Mouse (Mus musculus) midbrain, embryonic 11.5 days (tissue): ENCODE results near the gene Cdh20. TPM values are rescaled to one million over a fixed set of nuclear protein-coding genes. Genes with fewer than 3 reads are reported as not detected.

Experiments used
- ATAC-seq: fragments of 200-750 bp; cut with Nextera tagmentation; 2 replicates; pipeline ENCODE4 v1.8.0; 2017; ENCODE audit warnings: moderate TSS enrichment, moderate library complexity; ENCODE audit not compliant: low FRiP score
- DNase-seq: peaks from one replicate; pipeline ENCODE4 v3.0.0; 2015; ENCODE audit warnings: low spot score; ENCODE audit errors: missing footprints
- H3K27ac ChIP-seq: fragments of 300-500 bp; sonication (generic); 2 replicates; pipeline ENCODE4 v1.5.1; 2014; ENCODE audit warnings: low read depth, low read length
- H3K27me3 ChIP-seq: fragments of 300-500 bp; sonication (generic); 2 replicates; pipeline ENCODE4 v1.6.1; 2014; ENCODE audit warnings: mild to moderate bottlenecking, low read length, moderate library complexity, mixed read lengths; ENCODE audit not compliant: control insufficient read depth, insufficient read depth
- H3K36me3 ChIP-seq: fragments of 300-500 bp; sonication (generic); 2 replicates; pipeline ENCODE4 v1.6.1; 2014; ENCODE audit warnings: mild to moderate bottlenecking, low read length, moderate library complexity, mixed read lengths; ENCODE audit not compliant: control insufficient read depth, insufficient read depth
- H3K4me1 ChIP-seq: fragments of 300-500 bp; sonication (generic); 2 replicates; pipeline ENCODE4 v1.6.1; 2014; ENCODE audit warnings: low read length; ENCODE audit not compliant: control insufficient read depth, insufficient read depth
- H3K4me2 ChIP-seq: fragments of 300-500 bp; sonication (generic); 2 replicates; pipeline ENCODE4 v1.6.1; 2014; ENCODE audit warnings: mild to moderate bottlenecking, moderate library complexity
- H3K4me3 ChIP-seq: fragments of 300-500 bp; sonication (generic); 2 replicates; pipeline ENCODE4 v1.5.1; 2014; ENCODE audit warnings: low read depth, low read length
- H3K9ac ChIP-seq: fragments of 300-500 bp; sonication (generic); 2 replicates; pipeline ENCODE4 v1.6.1; 2014; ENCODE audit warnings: low read length
- H3K9me3 ChIP-seq: fragments of 300-500 bp; sonication (generic); 2 replicates; pipeline ENCODE4 v1.6.1; 2016; ENCODE audit warnings: low read length; ENCODE audit not compliant: control insufficient read depth
- WGBS: fragments of 180-500 bp; shearing (Covaris S2); extraction: QIAGEN DNeasy Blood & Tissue Kit; methylation state at CpG from one replicate; pipeline ENCODE4 v1.1.7; 2014; 5-methylcytosine and 5-hydroxymethylcytosine counted together
- polyA plus RNA-seq: library from polyadenylated mRNA; unstranded; fragments of >200 nt; fragmentation: Nextera tagmentation; extraction: Ambion mirVana; gene quantifications from 2 replicates; pipeline ENCODE4 v1.2.1, GENCODE M21; 2014

The Cdh20 gene
- polyA plus RNA-seq, 1 experiment from 2014 or later: 0.72 TPM

- H3K27me3 ChIP-seq: no peaks in the 10 kb centered on the region
- WGBS: 30% methylated on average over 5 of the region's 5 CpGs
- DNase-seq (peak; percentile 98), ATAC-seq (peak; percentile 68)
- H3K4me3 ChIP-seq: no peak overlapping the region
- no peaks in the 10 kb centered on the region for H3K9me3 ChIP-seq
- no peak overlapping the region for H3K9ac ChIP-seq
- no peak overlapping the region for H3K4me2 ChIP-seq
- no peak overlapping the region for H3K27ac ChIP-seq
- no peaks in the 10 kb centered on the region for H3K4me1 ChIP-seq
- H3K36me3 ChIP-seq: no peaks in the 10 kb centered on the region
These were observed 218.1 kb downstream of the Cdh20 start for GRCm38 (mm10) chr1:104986222-104986973.

DNA sequence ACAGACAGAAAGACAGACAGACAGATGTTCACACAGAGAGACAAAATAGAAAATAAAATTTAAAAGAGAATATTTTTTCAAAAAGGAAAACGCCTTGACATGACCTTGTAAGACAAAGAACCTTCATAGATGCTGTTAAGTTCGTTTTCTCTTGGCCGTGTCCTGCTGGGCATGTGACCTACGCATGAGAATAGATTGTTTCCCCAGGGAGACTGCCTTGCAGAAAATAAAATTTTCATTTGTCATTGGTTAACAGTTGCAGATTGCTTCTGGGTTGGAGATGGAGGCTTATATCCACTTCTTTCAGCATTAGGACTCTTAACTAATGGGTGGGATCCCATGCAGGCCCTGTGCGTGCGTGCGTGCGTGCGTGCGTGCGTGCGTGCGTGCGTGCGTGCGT lies 219.2 kb downstream of the Cdh20 start:
- H3K27ac ChIP-seq: no peak overlapping the region
- no peaks in the 10 kb centered on the region for H3K36me3 ChIP-seq
- ATAC-seq: no peak
- H3K4me2 ChIP-seq: no peak overlapping the region
- H3K4me3 ChIP-seq: no peak overlapping the region
- H3K4me1 ChIP-seq: no peaks in the 10 kb centered on the region
- no peaks in the 10 kb centered on the region for H3K9me3 ChIP-seq
- H3K9ac ChIP-seq: no peak overlapping the region
- 92% methylated on average over 16 of the region's 16 CpGs for WGBS
- DNase-seq: no peak
- no peaks in the 10 kb centered on the region for H3K27me3 ChIP-seq

DNA sequence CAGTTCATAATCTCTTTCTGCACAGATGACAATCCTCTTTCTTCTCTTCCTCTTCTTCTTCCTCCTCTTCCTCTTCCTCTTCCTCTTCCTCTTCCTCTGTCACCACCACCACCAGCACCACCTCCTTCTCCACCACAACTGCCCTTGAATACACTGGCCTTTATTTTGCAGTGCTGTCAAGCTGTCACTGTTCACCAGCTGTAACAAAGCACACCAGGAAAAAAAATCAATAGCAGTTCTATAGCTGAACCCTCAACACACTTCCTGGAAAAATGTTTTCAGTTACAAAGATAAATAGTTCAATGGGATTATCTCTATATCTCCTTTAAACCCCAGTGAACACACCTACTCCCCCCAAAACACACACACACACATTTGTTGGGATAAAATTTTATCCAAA lies 224.1 kb downstream of the Cdh20 start:
- Histone ChIP-seq H3K27ac (no peak overlapping the region), H3K36me3 (no peaks in the 10 kb centered on the region), H3K4me3 (no peak overlapping the region), H3K9me3 (no peaks in the 10 kb centered on the region), H3K27me3 (no peaks in the 10 kb centered on the region; the same call in 1 of the 2 replicates), H3K4me1 (no peaks in the 10 kb centered on the region), H3K9ac (no peak overlapping the region), H3K4me2 (no peak overlapping the region)
- no peak for DNase-seq
- ATAC-seq: no peak

DNA sequence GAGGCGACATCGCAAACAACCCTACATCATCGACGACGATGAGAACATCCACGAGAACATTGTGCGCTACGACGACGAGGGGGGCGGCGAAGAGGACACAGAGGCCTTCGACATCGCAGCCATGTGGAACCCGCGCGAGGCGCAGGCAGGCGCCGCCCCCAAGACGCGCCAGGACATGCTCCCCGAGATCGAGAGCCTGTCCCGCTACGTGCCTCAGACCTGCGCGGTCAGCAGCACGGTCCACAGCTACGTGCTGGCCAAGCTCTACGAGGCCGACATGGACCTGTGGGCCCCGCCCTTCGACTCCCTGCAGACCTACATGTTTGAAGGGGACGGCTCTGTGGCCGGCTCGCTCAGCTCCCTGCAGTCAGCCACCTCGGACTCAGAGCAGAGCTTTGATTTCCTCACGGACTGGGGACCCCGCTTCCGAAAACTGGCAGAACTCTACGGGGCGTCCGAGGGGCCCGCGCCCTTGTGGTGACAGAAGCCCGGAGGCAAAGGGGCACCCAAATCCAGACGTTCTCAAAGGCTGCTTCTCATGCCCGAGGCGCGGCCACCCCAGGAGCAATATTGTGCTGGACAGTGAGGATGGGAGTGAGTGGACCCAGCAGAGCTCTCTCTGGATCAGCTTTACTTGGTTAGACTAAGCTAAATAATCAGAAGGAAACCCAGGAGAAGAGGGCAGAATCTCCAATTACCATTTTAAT lies 225.7 kb downstream of the Cdh20 start:
- H3K4me3 ChIP-seq: peak overlapping the region; percentile 41
- peak overlapping the region; percentile 70 for H3K4me2 ChIP-seq
- peak overlapping the region; percentile 70 for H3K9ac ChIP-seq
- H3K27me3 ChIP-seq: no peaks in the 10 kb centered on the region; the same call in 1 of the 2 replicates
- H3K27ac ChIP-seq: no peak overlapping the region
- H3K9me3 ChIP-seq: no peaks in the 10 kb centered on the region
- H3K4me1 ChIP-seq: no peaks in the 10 kb centered on the region
- peak; percentile 86 for ATAC-seq
- peak; percentile 95 for DNase-seq
- H3K36me3 ChIP-seq: no peaks in the 10 kb centered on the region
- 9% methylated on average over 49 of the region's 51 CpGs for WGBS

- Histone ChIP-seq H3K27ac (no peak overlapping the region), H3K36me3 (no peaks in the 10 kb centered on the region), H3K4me3 (no peak overlapping the region), H3K4me2 (no peak overlapping the region), H3K9me3 (no peaks in the 10 kb centered on the region), H3K9ac (no peak overlapping the region), H3K27me3 (no peaks in the 10 kb centered on the region; the same call in 1 of the 2 replicates), H3K4me1 (no peaks in the 10 kb centered on the region)
- no peak for DNase-seq
- ATAC-seq: peak; percentile 54; the same call in 1 of the 2 replicates
- WGBS: 86% methylated on average over 3 of the region's 3 CpGs
These were observed 226.3 kb downstream of the Cdh20 start for GRCm38 (mm10) chr1:104994612-104994986.

- Histone ChIP-seq H3K9me3 (no peaks in the 10 kb centered on the region), H3K27ac (no peak overlapping the region), H3K4me1 (no peaks in the 10 kb centered on the region), H3K9ac (no peak overlapping the region), H3K4me2 (no peak overlapping the region), H3K27me3 (no peaks in the 10 kb centered on the region; the same call in 1 of the 2 replicates), H3K36me3 (no peaks in the 10 kb centered on the region), H3K4me3 (no peak overlapping the region)
- ATAC-seq (no peak), DNase-seq (no peak)
- 74% methylated on average over 2 of the region's 2 CpGs for WGBS
These were observed 229.5 kb downstream of the Cdh20 start for GRCm38 (mm10) chr1:104997814-104998213.

GRCm38 (mm10) chr1:105002179-105002578 lies 233.8 kb downstream of the Cdh20 start:
- ATAC-seq (no peak), DNase-seq (no peak)
- H3K9me3 ChIP-seq: no peaks in the 10 kb centered on the region
- H3K4me3 ChIP-seq: no peak overlapping the region
- no peak overlapping the region for H3K4me2 ChIP-seq
- H3K4me1 ChIP-seq: no peaks in the 10 kb centered on the region
- WGBS: 68% methylated on average over 1 of the region's 1 CpGs
- no peaks in the 10 kb centered on the region for H3K36me3 ChIP-seq
- no peaks in the 10 kb centered on the region for H3K27me3 ChIP-seq
- H3K27ac ChIP-seq: no peak overlapping the region
- no peak overlapping the region for H3K9ac ChIP-seq

- H3K36me3 ChIP-seq: no peaks in the 10 kb centered on the region
- no peak for ATAC-seq
These were observed 235.5 kb downstream of the Cdh20 start for GRCm38 (mm10) chr1:105003786-105004185.

DNA sequence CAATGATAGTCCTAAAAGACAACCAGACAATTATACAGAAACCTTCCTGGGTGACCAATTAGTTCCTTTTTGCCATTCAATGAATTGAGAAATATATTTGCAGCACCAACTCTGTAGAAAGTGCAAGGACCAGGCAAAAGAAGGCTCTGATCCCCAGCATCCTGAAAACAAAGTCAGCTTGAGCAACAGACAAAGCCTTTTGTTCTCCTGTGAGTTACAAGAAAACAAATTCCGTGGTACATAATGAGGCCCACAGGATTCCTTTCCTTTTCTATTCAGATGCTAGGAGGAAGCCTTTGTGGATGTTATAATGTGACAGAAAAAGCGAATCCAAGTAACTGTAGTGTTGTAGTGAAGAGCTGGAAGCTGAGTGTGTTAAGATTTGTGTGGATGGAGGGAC lies 244.3 kb downstream of the Cdh20 start:
- Histone ChIP-seq H3K27me3 (no peaks in the 10 kb centered on the region), H3K27ac (no peak overlapping the region), H3K9ac (no peak overlapping the region), H3K4me3 (no peak overlapping the region), H3K36me3 (no peaks in the 10 kb centered on the region), H3K4me2 (no peak overlapping the region), H3K4me1 (peaks cover 4% of the 10 kb centered on the region; the same call in 1 of the 2 replicates), H3K9me3 (no peaks in the 10 kb centered on the region)
- 4% methylated on average over 2 of the region's 2 CpGs for WGBS
- DNase-seq (peak; percentile 86), ATAC-seq (no peak)

More at GRCm38 (mm10) chr1:105003786-105004185, 235.5 kb downstream of the Cdh20 start:
- no peak overlapping the region for H3K4me3 ChIP-seq
- no peaks in the 10 kb centered on the region for H3K4me1 ChIP-seq
- no peaks in the 10 kb centered on the region for H3K9me3 ChIP-seq
- no peak overlapping the region for H3K9ac ChIP-seq
- H3K27me3 ChIP-seq: no peaks in the 10 kb centered on the region
- WGBS: 91% methylated on average over 1 of the region's 1 CpGs
- H3K27ac ChIP-seq: no peak overlapping the region
- no peak for DNase-seq
- no peak overlapping the region for H3K4me2 ChIP-seq
